Mouse (Mus musculus) lung, embryonic 14.5 days (tissue): ENCODE measurements around the gene Fam3b. TPM values are rescaled to one million over a fixed set of nuclear protein-coding genes. Genes with fewer than 3 reads are reported as not detected.

Experiments
- ATAC-seq: fragments of 200-750 bp; cut with Nextera tagmentation; 2 replicates; pipeline ENCODE4 v1.8.0; 2017; ENCODE audit warnings: mild to moderate bottlenecking, moderate TSS enrichment, moderate library complexity; ENCODE audit not compliant: insufficient read depth
- DNase-seq: peaks from one replicate; pipeline ENCODE4 v3.0.0-alpha.2; 2015
- H3K27ac ChIP-seq: fragments of 300-500 bp; sonication (generic); 2 replicates; pipeline ENCODE4 v1.5.1; 2014; ENCODE audit warnings: low read depth, mild to moderate bottlenecking, moderate library complexity
- H3K27me3 ChIP-seq: fragments of 300-500 bp; sonication (generic); 2 replicates; pipeline ENCODE4 v1.6.1; 2014; ENCODE audit warnings: low read length, control low read depth; ENCODE audit not compliant: insufficient read depth
- H3K36me3 ChIP-seq: fragments of 300-500 bp; sonication (generic); 2 replicates; pipeline ENCODE4 v1.6.1; 2014; ENCODE audit warnings: control low read depth; ENCODE audit not compliant: insufficient read depth
- H3K4me1 ChIP-seq: fragments of 300-500 bp; sonication (generic); 2 replicates; pipeline ENCODE4 v1.6.1; 2014; ENCODE audit warnings: antibody characterized with exemption, control low read depth; ENCODE audit not compliant: insufficient read depth
- H3K4me2 ChIP-seq: fragments of 300-500 bp; sonication (generic); 2 replicates; pipeline ENCODE4 v1.6.1; 2014; ENCODE audit warnings: mild to moderate bottlenecking
- H3K4me3 ChIP-seq: fragments of 300-500 bp; sonication (generic); 2 replicates; pipeline ENCODE4 v1.5.1; 2014; ENCODE audit warnings: low read depth, low read length
- H3K9ac ChIP-seq: fragments of 300-500 bp; sonication (generic); 2 replicates; pipeline ENCODE4 v1.6.1; 2014
- H3K9me3 ChIP-seq: fragments of 300-500 bp; sonication (generic); 2 replicates; pipeline ENCODE4 v1.6.1; 2016; ENCODE audit warnings: low read depth, low read length, control low read depth
- CTCF ChIP-seq: IDR thresholded peaks from 2 replicates; pipeline ENCODE4 v1.5.1; 2016; ENCODE audit warnings: antibody characterized with exemption, low read depth
- WGBS: fragments of 180-500 bp; shearing (Covaris S2); extraction: QIAGEN DNeasy Blood & Tissue Kit; methylation state at CpG from one replicate; pipeline ENCODE4 v1.1.7; 2014; 5-methylcytosine and 5-hydroxymethylcytosine counted together
- polyA plus RNA-seq: library from polyadenylated mRNA; unstranded; fragments of >200 nt; fragmentation: Nextera tagmentation; extraction: Ambion mirVana; gene quantifications from 2 replicates; pipeline ENCODE4 v1.2.1, GENCODE M21; 2014

Fam3b gene
- polyA plus RNA-seq, 1 experiment from 2014 or later: not detected

GRCm38 (mm10) chr16:97421671-97422070, 92.9 kb downstream of the Fam3b start:
- TF ChIP-seq CTCF: no peak
- Histone ChIP-seq H3K4me3 (no peak overlapping the region), H3K9ac (no peak overlapping the region), H3K36me3 (no peaks in the 10 kb centered on the region), H3K27me3 (no peaks in the 10 kb centered on the region), H3K4me2 (no peak overlapping the region), H3K9me3 (no peaks in the 10 kb centered on the region), H3K27ac (no peak overlapping the region), H3K4me1 (no peaks in the 10 kb centered on the region)
- WGBS: 59% methylated on average over 6 of the region's 6 CpGs
- DNase-seq (no peak), ATAC-seq (no peak)

Other genes starting within 250 kb of the Fam3b start
- 12.2 and 13.4 TPM in 2 replicates for gene Bace2, start 158.1 kb downstream of the Fam3b start, polyA plus RNA-seq
- 0.21 TPM in 1 of 2 replicates, not detected in the other for gene Mx1, start 51.9 kb downstream of the Fam3b start, polyA plus RNA-seq
- 6.4 and 7.4 TPM in 2 replicates for gene Tmprss2, start 96.4 kb upstream of the Fam3b start, polyA plus RNA-seq
- gene Ripk4, start 249.0 kb upstream of the Fam3b start, polyA plus RNA-seq: 11.6 and 12.9 TPM in 2 replicates